Mouse (Mus musculus): ENCODE measurements around the gene Ceacam16. TPM values are rescaled to one million over a fixed set of nuclear protein-coding genes. Genes with fewer than 3 reads are reported as not detected.

Gene Ceacam16
- polyA plus RNA-seq, 2 experiments = 0.11 TPM; not detected in 1

DNA sequence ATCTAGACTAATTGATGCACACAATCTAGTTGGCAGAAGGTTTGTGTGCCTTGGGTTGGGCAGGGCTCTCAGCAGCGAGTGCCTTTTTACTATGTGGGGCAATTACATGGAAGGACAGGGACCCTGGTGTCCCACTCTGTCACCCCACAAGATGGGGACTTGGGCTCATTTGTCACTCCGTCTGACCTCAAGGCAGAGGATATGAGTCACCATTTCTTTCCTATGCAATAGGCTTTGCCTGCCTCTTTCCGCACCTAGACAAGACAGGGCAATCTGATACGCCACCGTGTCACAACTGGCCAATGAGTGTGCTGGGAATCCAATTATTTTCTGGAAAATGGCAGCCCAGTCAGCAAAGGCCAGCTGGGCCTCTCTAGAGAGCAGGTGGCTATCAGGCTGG, 5.4 kb downstream of the Ceacam16 start:
- no peaks in the 10 kb centered on the region for H3K9me3 ChIP-seq (ENCODE audit: control insufficient read depth, low read length)
- no peak for DNase-seq (ENCODE audit: low spot score)
- H3K4me3 ChIP-seq (replicated peaks; ENCODE audit: low read length) = no peak overlapping the region
- no peak overlapping the region for H3K4me2 ChIP-seq (replicated peaks; ENCODE audit: low read depth, low read length, severe bottlenecking)
- no peak for ATAC-seq (ENCODE audit: low FRiP score, low read depth)
- no peak overlapping the region for H3K27ac ChIP-seq (replicated peaks; ENCODE audit: low read depth, low read length)
- H3K9ac ChIP-seq (ENCODE audit: low read depth, low read length, severe bottlenecking) = no peak overlapping the region
- no peaks in the 10 kb centered on the region for H3K36me3 ChIP-seq (ENCODE audit: control insufficient read depth, insufficient read depth, low read length)
- WGBS = 82% methylated on average over 5 of the region's 5 CpGs
- peaks cover 4% of the 10 kb centered on the region; the same call in 1 of the 2 replicates for H3K4me1 ChIP-seq (ENCODE audit: control insufficient read depth, insufficient read depth, low read length)
- TF ChIP-seq POLR2A (IDR thresholded peaks at IDR 0.05; ENCODE audit: borderline replicate concordance, extremely low read depth, insufficient read depth, insufficient read length) = no peak
- H3K27me3 ChIP-seq (ENCODE audit: control insufficient read depth, insufficient read depth, low read length) = peaks cover 14% of the 10 kb centered on the region

DNA sequence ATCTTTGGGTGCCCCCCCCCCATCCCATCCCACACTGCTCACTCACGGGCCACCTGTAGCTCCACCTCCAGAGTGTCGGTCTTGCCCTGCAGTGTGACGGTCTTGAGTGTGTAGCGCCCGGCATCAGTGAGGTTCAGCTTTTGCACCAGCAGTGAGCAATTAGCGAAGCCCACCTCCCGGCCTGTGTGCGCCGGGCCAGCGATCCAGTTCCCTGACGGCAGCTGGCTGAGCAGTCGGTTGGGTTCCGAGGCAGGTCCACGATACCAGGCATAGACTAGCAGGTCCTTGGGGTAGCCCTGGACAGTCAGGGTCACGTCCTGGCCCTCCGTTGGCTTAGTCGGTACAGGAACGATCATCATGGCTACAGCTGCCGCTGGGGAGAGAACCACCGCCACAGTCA, 7.6 kb downstream of the Ceacam16 start:
- Histone ChIP-seq H3K4me3 (replicated peaks; ENCODE audit: low read length) (no peak overlapping the region), H3K36me3 (ENCODE audit: control insufficient read depth, insufficient read depth, low read length) (no peaks in the 10 kb centered on the region), H3K27me3 (ENCODE audit: control insufficient read depth, insufficient read depth, low read length) (peaks cover 14% of the 10 kb centered on the region), H3K4me2 (replicated peaks; ENCODE audit: low read depth, low read length, severe bottlenecking) (no peak overlapping the region), H3K4me1 (ENCODE audit: control insufficient read depth, insufficient read depth, low read length) (peaks cover 4% of the 10 kb centered on the region; the same call in 1 of the 2 replicates), H3K9me3 (ENCODE audit: control insufficient read depth, low read length) (no peaks in the 10 kb centered on the region), H3K9ac (ENCODE audit: low read depth, low read length, severe bottlenecking) (no peak overlapping the region), H3K27ac (replicated peaks; ENCODE audit: low read depth, low read length) (no peak overlapping the region)
- ATAC-seq (ENCODE audit: low FRiP score, low read depth) = no peak
- WGBS = 90% methylated on average over 20 of the region's 20 CpGs
- TF ChIP-seq POLR2A (IDR thresholded peaks at IDR 0.05; ENCODE audit: borderline replicate concordance, extremely low read depth, insufficient read depth, insufficient read length) = no peak
- no peak for DNase-seq (ENCODE audit: low spot score)

DNA sequence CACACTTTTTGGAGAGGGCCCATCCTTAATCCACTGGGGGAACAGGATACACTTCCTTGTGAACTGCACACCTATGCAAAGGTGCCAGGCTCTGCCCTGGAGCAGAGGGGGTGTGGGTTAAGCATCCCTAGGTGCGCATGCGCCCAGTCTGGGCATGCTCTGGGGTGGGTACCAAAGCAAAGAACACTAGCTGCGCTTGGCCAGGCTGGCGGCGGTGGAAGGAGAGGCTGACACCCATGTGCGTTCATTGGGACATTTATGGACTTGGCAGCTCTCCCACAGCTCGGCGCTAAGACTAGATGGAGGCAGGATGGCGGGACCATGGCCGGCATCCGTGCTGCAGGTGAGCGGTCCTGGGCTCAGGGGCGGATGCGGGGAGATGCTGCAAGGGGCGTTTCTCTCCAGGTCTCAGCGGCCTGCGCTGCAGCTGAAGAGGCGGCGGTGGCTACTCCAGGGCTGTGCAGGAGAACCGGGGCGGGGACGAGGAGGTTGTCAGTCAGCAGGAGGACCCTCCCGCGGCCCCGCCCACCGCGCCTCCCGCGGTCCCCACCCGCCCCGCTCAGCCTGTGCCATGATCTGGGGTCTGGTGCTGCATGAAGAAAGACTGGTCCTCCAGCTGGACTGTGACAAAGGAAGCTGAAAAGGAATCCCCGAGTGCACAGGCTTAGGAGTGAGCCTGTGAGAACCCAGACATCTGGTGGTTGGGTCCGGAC, 9.1 kb downstream of the Ceacam16 start, which contains the start of gene Gm19345:
TSS of gene Gm19345 (plus strand) at position 146 of the 713 bp plus-strand sequence.
- Histone ChIP-seq H3K27me3 (ENCODE audit: control insufficient read depth, insufficient read depth, low read length) (peaks cover 14% of the 10 kb centered on the region), H3K4me3 (replicated peaks; ENCODE audit: low read length) (peak within 1 kb of the TSS; percentile 26), H3K36me3 (ENCODE audit: control insufficient read depth, insufficient read depth, low read length) (no peaks in the 10 kb centered on the region), H3K9me3 (ENCODE audit: control insufficient read depth, low read length) (no peaks in the 10 kb centered on the region), H3K4me1 (ENCODE audit: control insufficient read depth, insufficient read depth, low read length) (peaks cover 4% of the 10 kb centered on the region; the same call in 1 of the 2 replicates), H3K9ac (ENCODE audit: low read depth, low read length, severe bottlenecking) (peak within 1 kb of the TSS; percentile 38; the same call in 1 of the 2 replicates), H3K4me2 (replicated peaks; ENCODE audit: low read depth, low read length, severe bottlenecking) (peak within 1 kb of the TSS; percentile 37), H3K27ac (replicated peaks; ENCODE audit: low read depth, low read length) (no peak within 1 kb of the TSS)
- no peak for TF ChIP-seq POLR2A (IDR thresholded peaks at IDR 0.05; ENCODE audit: borderline replicate concordance, extremely low read depth, insufficient read depth, insufficient read length)
- ATAC-seq (ENCODE audit: low FRiP score, low read depth) = peak; percentile 55
- no peak for DNase-seq (ENCODE audit: low spot score)
- WGBS = 5% methylated on average over 23 of the region's 33 CpGs

DNA sequence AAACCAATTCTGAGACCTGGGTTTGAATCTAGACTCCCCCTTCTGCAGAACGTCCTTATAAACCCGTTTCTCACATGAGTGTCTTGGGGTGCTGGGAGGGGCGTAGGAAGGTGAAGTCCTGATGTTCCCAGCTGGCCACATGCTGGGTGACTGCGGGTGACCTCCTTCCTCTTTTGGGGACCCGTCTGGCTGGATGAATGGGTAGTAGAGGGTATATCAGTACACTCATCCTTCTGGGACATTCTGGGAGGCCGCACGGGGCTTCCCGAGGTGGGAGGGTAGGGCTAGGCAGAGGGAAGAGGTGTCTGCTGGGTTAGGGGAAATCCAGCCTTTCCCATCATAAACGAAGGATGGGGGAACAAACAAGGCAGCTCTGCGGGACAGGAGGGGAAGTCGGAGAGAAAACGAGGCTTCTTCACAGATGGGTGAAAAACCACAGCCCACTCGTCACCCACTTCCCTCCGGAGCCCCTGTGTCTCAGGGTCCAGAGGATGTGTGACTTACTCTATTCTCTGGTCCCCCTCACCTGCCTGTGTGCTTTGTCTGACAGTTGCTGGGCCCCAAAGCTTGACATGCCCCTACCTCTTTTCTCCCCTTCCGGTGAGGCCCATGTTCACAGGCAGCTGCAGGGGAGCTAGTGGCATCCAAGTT, 16.5 kb downstream of the Ceacam16 start:
- DNase-seq (ENCODE audit: low spot score) = no peak
- WGBS = 56% methylated on average over 15 of the region's 15 CpGs
- H3K36me3 ChIP-seq (ENCODE audit: control insufficient read depth, insufficient read depth, low read length) = no peaks in the 10 kb centered on the region
- H3K4me1 ChIP-seq (ENCODE audit: control insufficient read depth, insufficient read depth, low read length) = no peaks in the 10 kb centered on the region
- no peak for ATAC-seq (ENCODE audit: low FRiP score, low read depth)
- peaks cover 8% of the 10 kb centered on the region for H3K27me3 ChIP-seq (ENCODE audit: control insufficient read depth, insufficient read depth, low read length)
- H3K9me3 ChIP-seq (ENCODE audit: control insufficient read depth, low read length) = no peaks in the 10 kb centered on the region
- no peak overlapping the region for H3K4me3 ChIP-seq (replicated peaks; ENCODE audit: low read length)
- H3K9ac ChIP-seq (ENCODE audit: low read depth, low read length, severe bottlenecking) = no peak overlapping the region
- no peak overlapping the region for H3K4me2 ChIP-seq (replicated peaks; ENCODE audit: low read depth, low read length, severe bottlenecking)
- TF ChIP-seq POLR2A (IDR thresholded peaks at IDR 0.05; ENCODE audit: borderline replicate concordance, extremely low read depth, insufficient read depth, insufficient read length) = no peak
- H3K27ac ChIP-seq (replicated peaks; ENCODE audit: low read depth, low read length) = no peak overlapping the region

DNA sequence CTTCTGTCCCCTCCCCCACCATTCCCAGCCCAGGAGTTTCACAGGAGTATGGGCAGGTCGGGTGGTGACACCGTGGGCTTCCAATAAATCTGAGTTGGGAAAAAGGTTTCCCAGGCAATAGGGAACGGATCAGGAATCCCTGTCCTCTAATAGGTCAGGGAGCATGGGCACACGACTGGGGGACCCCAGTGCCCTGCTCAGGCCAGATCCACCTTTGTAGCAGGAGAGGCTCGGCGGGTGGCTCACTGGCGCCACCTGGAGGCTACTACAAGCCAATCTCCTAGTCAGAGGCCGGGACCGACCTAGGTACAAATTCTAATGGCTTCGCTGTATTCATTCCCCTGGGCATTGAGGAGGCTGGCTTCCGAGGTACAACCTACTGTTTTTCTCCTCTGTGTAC, 17.5 kb downstream of the Ceacam16 start:
- Histone ChIP-seq H3K27ac (replicated peaks; ENCODE audit: low read depth, low read length) (no peak overlapping the region), H3K4me1 (ENCODE audit: control insufficient read depth, insufficient read depth, low read length) (no peaks in the 10 kb centered on the region), H3K27me3 (ENCODE audit: control insufficient read depth, insufficient read depth, low read length) (peaks cover 8% of the 10 kb centered on the region), H3K4me2 (replicated peaks; ENCODE audit: low read depth, low read length, severe bottlenecking) (no peak overlapping the region), H3K9me3 (ENCODE audit: control insufficient read depth, low read length) (no peaks in the 10 kb centered on the region), H3K9ac (ENCODE audit: low read depth, low read length, severe bottlenecking) (no peak overlapping the region), H3K36me3 (ENCODE audit: control insufficient read depth, insufficient read depth, low read length) (no peaks in the 10 kb centered on the region), H3K4me3 (replicated peaks; ENCODE audit: low read length) (no peak overlapping the region)
- WGBS = 3% methylated on average over 11 of the region's 11 CpGs
- ATAC-seq (ENCODE audit: low FRiP score, low read depth) (peak; percentile 73; the same call in 1 of the 2 replicates), DNase-seq (ENCODE audit: low spot score) (peak; percentile 68)
- no peak for TF ChIP-seq POLR2A (IDR thresholded peaks at IDR 0.05; ENCODE audit: borderline replicate concordance, extremely low read depth, insufficient read depth, insufficient read length)
